Mouse (Mus musculus) heart, embryonic 13.5 days (tissue): ENCODE results near the gene Nrxn1. TPM values are rescaled to one million over a fixed set of nuclear protein-coding genes. Genes with fewer than 3 reads are reported as not detected.

Experiments
- ATAC-seq: fragments of 200-750 bp; cut with Nextera tagmentation; 2 replicates; pipeline ENCODE4 v1.8.0; 2017; ENCODE audit warnings: moderate TSS enrichment; ENCODE audit not compliant: insufficient number of reproducible peaks, low FRiP score, low TSS enrichment; ENCODE audit errors: extremely low read depth
- H3K27ac ChIP-seq: fragments of 300-500 bp; sonication (generic); replicated peaks from 2 replicates; pipeline ENCODE4 v1.5.1; 2015; ENCODE audit warnings: moderate library complexity, mild to moderate bottlenecking, inconsistent platforms
- H3K27me3 ChIP-seq: fragments of 300-500 bp; sonication (generic); replicated peaks from 2 replicates; pipeline ENCODE4 v1.6.1; 2015; ENCODE audit warnings: mild to moderate bottlenecking, inconsistent platforms
- H3K36me3 ChIP-seq: fragments of 300-500 bp; sonication (generic); 2 replicates; pipeline ENCODE4 v1.6.1; 2015; ENCODE audit warnings: mild to moderate bottlenecking, inconsistent platforms
- H3K4me1 ChIP-seq: fragments of 300-500 bp; sonication (generic); 2 replicates; pipeline ENCODE4 v1.6.1; 2015; ENCODE audit warnings: inconsistent platforms
- H3K4me2 ChIP-seq: fragments of 300-500 bp; sonication (generic); 2 replicates; pipeline ENCODE4 v1.6.1; 2015; ENCODE audit warnings: inconsistent platforms, mild to moderate bottlenecking, moderate library complexity
- H3K4me3 ChIP-seq: fragments of 300-500 bp; sonication (generic); 2 replicates; pipeline ENCODE4 v1.5.1; 2015; ENCODE audit warnings: moderate library complexity, mild to moderate bottlenecking, inconsistent platforms
- H3K9ac ChIP-seq: fragments of 300-500 bp; sonication (generic); 2 replicates; pipeline ENCODE4 v1.6.1; 2015; ENCODE audit warnings: inconsistent platforms, mild to moderate bottlenecking, moderate library complexity
- H3K9me3 ChIP-seq: fragments of 300-500 bp; sonication (generic); 2 replicates; pipeline ENCODE4 v1.6.1; 2016; ENCODE audit warnings: inconsistent platforms
- WGBS: fragments of 180-500 bp; shearing (Covaris S2); methylation state at CpG from one replicate; pipeline ENCODE4 v1.1.7; 2015; ENCODE audit warnings: mixed read lengths; 5-methylcytosine and 5-hydroxymethylcytosine counted together
- polyA plus RNA-seq: library from polyadenylated mRNA; unstranded; fragments of >200 nt; fragmentation: Nextera tagmentation; extraction: Ambion mirVana; gene quantifications from 2 replicates; pipeline ENCODE4 v1.2.1, GENCODE M21; 2015

The Nrxn1 gene
- polyA plus RNA-seq, 1 experiment from 2014 or later = 1.8 TPM

DNA sequence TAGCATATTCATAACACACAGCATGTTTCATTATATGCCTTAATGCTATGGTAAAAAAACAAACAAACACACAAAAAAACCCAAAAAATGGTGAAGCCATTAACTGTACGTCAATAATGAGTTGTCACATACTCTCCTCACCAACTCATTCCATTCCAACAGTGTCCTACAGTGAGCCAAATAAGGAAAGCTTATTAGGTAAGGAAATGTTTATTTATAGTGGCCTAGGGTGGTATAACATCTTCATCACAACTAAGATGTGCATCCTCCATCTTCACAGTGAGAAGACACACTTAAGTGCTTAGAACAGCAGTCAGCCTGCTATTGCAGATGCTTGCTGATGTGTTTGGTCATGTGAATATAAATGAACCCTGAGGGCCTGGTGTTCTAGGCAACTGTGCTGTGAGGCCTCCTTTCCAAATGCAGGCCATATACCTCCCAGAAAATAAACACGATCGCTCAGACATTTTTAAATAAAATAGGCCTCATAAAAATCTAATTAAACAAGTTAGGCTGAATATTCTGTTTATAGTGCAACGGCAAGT lies 454.6 kb downstream of the Nrxn1 start:
- Histone ChIP-seq H3K4me3 (no peak overlapping the region), H3K36me3 (no peaks in the 10 kb centered on the region), H3K27me3 (no peaks in the 10 kb centered on the region), H3K27ac (no peak overlapping the region), H3K9ac (no peak overlapping the region), H3K9me3 (no peaks in the 10 kb centered on the region), H3K4me2 (no peak overlapping the region), H3K4me1 (no peaks in the 10 kb centered on the region)
- 82% methylated on average over 4 of the region's 4 CpGs for WGBS
- ATAC-seq = no peak

DNA sequence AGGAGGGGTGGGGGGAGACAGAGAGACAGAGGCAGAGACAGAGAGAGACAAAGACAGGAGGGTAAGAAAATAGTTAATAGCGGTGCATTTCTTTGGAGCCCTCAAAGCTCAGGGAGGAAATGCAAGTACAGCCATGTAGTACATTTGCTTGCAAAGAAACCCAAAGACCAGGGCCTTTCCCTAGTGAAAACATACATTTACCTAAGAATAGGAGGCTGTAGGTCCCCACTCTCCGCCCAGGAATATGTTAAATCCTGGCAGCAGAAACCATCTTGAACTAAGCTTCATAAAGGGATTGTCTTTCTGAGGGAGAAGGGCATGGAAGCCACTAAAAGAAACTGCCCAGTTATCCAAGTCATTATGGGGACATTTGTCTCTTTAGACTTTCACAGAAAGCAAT lies 461.5 kb downstream of the Nrxn1 start:
- Histone ChIP-seq H3K9ac (no peak overlapping the region), H3K4me1 (no peaks in the 10 kb centered on the region), H3K4me2 (no peak overlapping the region), H3K9me3 (no peaks in the 10 kb centered on the region), H3K4me3 (no peak overlapping the region), H3K27ac (no peak overlapping the region), H3K27me3 (no peaks in the 10 kb centered on the region), H3K36me3 (no peaks in the 10 kb centered on the region)
- WGBS = 47% methylated on average over 2 of the region's 2 CpGs
- ATAC-seq = no peak

DNA sequence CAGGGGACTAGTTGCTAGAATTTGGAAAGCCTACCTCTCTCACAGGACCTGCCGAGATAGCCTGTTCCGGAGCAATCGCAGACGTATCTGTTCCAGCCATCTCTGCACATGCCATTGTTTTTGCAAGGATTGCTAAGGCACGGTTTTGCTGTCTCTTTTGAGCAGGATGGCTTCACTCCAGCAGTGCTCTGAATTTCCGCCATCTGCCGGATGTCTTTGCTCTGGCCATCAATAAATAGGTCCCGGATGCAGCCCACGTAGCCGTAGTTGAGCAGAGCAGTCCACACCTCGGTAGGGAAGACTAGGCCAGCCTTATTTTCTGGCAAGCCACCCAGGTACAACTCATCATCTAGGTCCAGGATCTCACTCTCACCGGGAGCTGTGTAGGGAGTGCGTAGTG lies 463.0 kb downstream of the Nrxn1 start:
- Histone ChIP-seq H3K9me3 (no peaks in the 10 kb centered on the region), H3K4me2 (no peak overlapping the region), H3K4me3 (no peak overlapping the region), H3K36me3 (no peaks in the 10 kb centered on the region), H3K4me1 (no peaks in the 10 kb centered on the region), H3K9ac (no peak overlapping the region), H3K27ac (no peak overlapping the region), H3K27me3 (no peaks in the 10 kb centered on the region)
- no peak for ATAC-seq
- WGBS = 58% methylated on average over 13 of the region's 13 CpGs

DNA sequence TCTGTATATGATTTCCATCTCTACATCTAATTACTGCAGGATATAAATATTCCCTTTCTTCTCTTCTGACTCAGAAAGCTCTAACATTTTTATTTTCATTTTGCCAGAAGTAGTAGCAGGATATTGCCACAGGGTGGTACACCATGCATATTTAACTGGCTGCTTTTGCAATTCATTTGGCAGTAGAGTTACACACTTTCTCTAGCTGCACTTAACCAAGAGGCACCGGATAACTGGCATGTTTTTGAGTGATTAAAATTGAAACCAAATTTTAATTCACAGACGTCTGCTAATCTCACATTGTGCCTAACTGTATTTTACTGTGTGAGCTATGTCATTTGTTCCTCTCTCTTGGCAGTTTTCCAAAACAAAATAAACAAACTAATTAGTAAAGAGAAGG lies 464.4 kb downstream of the Nrxn1 start:
- Histone ChIP-seq H3K4me2 (no peak overlapping the region), H3K36me3 (no peaks in the 10 kb centered on the region), H3K9me3 (no peaks in the 10 kb centered on the region), H3K9ac (no peak overlapping the region), H3K4me1 (no peaks in the 10 kb centered on the region), H3K27ac (no peak overlapping the region), H3K27me3 (no peaks in the 10 kb centered on the region), H3K4me3 (no peak overlapping the region)
- no peak for ATAC-seq
- 29% methylated on average over 2 of the region's 2 CpGs for WGBS

DNA sequence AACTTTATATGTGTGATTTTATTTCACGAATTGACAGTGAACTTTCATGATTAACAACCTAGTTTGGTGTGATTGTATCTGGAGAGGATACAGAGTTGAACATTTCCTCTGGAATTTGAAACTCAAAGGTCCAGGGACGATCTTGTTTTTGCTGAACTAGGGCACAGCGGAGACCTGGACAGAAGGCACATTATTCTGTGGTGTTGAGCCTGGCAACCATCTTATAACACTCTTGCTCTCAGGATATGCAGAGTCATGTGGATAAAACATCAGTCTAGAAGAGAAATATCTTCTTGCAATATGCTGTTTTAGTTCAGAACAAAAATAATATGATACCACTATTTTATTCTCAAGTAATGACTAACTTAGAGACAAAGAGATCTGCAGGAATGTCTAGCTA lies 464.9 kb downstream of the Nrxn1 start:
- no peak overlapping the region for H3K9ac ChIP-seq
- H3K36me3 ChIP-seq = no peaks in the 10 kb centered on the region
- H3K27me3 ChIP-seq = no peaks in the 10 kb centered on the region
- H3K9me3 ChIP-seq = no peaks in the 10 kb centered on the region
- H3K4me2 ChIP-seq = no peak overlapping the region
- 57% methylated on average over 3 of the region's 3 CpGs for WGBS
- no peak overlapping the region for H3K4me3 ChIP-seq
- ATAC-seq = no peak
- no peak overlapping the region for H3K27ac ChIP-seq
- H3K4me1 ChIP-seq = no peaks in the 10 kb centered on the region

DNA sequence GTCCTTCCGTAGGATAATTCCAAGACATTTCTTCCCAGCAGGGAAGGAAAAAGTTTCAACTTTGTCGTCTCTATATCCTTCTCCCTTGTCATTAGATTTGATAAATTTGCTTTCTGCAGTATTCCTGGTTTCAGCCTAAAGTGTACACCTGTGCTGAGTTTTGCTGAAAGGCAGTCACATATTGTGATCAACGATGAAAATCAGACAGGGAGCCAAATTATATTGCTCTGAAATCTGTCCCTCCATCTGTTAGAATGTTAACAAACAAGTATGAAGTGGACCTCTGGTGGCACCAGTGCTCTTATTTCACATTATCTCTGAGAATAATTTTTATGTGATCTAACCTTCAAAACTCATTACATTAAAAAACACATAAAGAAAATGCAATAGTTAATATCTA lies 465.5 kb downstream of the Nrxn1 start:
- H3K4me1 ChIP-seq = no peaks in the 10 kb centered on the region
- no peak overlapping the region for H3K4me2 ChIP-seq
- no peaks in the 10 kb centered on the region for H3K27me3 ChIP-seq
- WGBS = 66% methylated on average over 3 of the region's 3 CpGs
- ATAC-seq = no peak
- H3K9me3 ChIP-seq = no peaks in the 10 kb centered on the region
- no peaks in the 10 kb centered on the region for H3K36me3 ChIP-seq
- no peak overlapping the region for H3K9ac ChIP-seq
- H3K27ac ChIP-seq = no peak overlapping the region
- H3K4me3 ChIP-seq = no peak overlapping the region

DNA sequence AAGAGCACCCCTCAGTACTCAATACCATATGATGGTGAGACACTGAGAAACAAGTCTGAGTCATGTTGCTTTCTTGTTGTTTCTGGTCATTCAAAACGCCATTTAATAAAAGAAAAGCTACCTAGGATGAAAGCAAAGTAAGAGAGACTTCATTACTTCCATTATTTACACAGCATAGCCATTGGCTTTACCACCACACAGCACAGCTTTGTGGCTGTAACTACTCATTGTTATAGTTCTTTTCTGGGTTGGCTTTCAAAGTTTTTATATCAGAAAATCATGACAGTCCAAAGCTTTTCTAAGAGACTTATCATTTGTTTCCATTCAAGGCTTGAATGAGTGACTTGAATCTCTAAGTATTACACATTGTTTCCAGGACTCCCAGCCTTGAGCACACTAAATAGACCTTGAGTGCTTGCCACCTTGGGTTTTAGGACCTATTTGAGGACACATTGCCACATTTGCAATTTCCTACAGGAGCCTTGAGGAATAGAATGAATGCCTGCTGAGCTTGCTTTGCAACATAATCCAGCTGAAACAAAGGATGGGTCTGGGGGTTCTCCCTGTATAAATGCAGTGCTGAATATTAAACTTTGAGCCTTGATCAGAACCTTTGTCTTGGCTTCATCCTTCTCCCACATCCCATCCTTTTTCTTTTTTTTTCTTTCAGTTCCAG lies 468.1 kb downstream of the Nrxn1 start:
- 31% methylated on average over 1 of the region's 1 CpGs for WGBS
- H3K9ac ChIP-seq = no peak overlapping the region
- no peak overlapping the region for H3K4me2 ChIP-seq
- H3K36me3 ChIP-seq = no peaks in the 10 kb centered on the region
- H3K4me1 ChIP-seq = no peaks in the 10 kb centered on the region
- no peak overlapping the region for H3K27ac ChIP-seq
- H3K9me3 ChIP-seq = no peaks in the 10 kb centered on the region
- ATAC-seq = no peak
- no peaks in the 10 kb centered on the region for H3K27me3 ChIP-seq
- no peak overlapping the region for H3K4me3 ChIP-seq

DNA sequence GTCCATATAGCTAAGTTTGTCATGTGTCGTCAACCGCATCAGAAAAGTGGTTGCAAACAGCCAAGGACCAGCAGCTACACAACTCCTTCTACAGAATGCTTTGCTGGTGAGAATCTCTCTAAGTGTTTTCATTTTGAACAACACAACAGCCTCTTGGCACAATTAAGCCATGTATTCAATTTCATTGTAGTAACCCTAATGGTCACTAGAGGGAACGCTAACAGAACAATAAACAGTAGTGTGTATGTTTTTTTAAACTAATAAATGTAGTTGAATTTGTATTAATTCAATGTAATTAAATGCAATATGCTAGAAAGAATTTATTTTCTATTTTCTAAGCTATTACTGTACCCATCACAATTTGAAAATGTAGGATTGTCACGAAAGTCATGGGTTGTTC lies 471.0 kb downstream of the Nrxn1 start:
- H3K4me3 ChIP-seq = no peak overlapping the region
- no peak overlapping the region for H3K9ac ChIP-seq
- H3K36me3 ChIP-seq = no peaks in the 10 kb centered on the region
- H3K4me1 ChIP-seq = no peaks in the 10 kb centered on the region
- no peak overlapping the region for H3K27ac ChIP-seq
- no peaks in the 10 kb centered on the region for H3K9me3 ChIP-seq
- no peak overlapping the region for H3K4me2 ChIP-seq
- H3K27me3 ChIP-seq = no peaks in the 10 kb centered on the region
- ATAC-seq = no peak
- 73% methylated on average over 4 of the region's 4 CpGs for WGBS

DNA sequence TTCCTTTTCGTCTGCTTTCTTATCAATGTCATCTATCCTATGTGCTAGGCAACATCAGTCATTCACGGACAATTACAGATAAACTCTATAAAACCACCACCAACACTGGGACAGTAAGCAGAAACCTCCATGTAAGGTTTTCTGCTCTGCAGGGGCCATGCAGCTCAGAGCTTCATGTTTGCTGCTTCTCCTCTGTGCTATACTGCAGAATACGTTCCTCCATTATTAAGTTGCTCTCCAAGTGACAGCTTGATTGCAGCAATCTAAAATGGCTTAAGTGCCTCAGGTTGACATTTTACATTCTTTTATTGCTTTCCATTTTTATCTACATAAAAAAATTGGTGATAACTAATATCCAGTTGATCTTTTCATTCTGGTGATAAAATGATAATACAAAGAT lies 477.9 kb downstream of the Nrxn1 start:
- Histone ChIP-seq H3K27ac (no peak overlapping the region), H3K9me3 (no peaks in the 10 kb centered on the region), H3K9ac (no peak overlapping the region), H3K27me3 (no peaks in the 10 kb centered on the region), H3K4me2 (no peak overlapping the region), H3K4me3 (no peak overlapping the region), H3K36me3 (no peaks in the 10 kb centered on the region), H3K4me1 (no peaks in the 10 kb centered on the region)
- ATAC-seq = no peak
- 71% methylated on average over 3 of the region's 3 CpGs for WGBS

DNA sequence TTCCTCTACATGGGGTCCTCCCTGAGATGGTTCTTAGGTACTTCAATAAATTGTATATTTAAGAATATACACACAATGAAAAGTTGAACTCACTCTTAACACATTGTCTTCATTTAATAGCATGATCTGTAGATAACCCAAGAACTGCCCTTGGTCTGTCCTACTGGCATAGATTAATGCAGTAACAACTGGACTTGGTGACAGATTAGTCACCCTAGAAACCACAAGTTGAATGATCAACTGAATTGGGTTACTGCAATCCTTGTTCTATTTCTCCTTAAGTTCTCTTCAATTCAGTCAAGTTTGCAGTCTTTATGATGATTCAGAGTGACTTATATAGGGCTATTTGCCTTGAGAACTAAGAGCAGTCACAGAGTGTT lies 485.5 kb downstream of the Nrxn1 start:
- H3K9me3 ChIP-seq = no peaks in the 10 kb centered on the region
- no peak overlapping the region for H3K4me3 ChIP-seq
- H3K4me1 ChIP-seq = no peaks in the 10 kb centered on the region
- ATAC-seq = no peak
- H3K4me2 ChIP-seq = no peak overlapping the region
- H3K27me3 ChIP-seq = no peaks in the 10 kb centered on the region
- no peak overlapping the region for H3K9ac ChIP-seq
- no peak overlapping the region for H3K27ac ChIP-seq
- H3K36me3 ChIP-seq = no peaks in the 10 kb centered on the region

DNA sequence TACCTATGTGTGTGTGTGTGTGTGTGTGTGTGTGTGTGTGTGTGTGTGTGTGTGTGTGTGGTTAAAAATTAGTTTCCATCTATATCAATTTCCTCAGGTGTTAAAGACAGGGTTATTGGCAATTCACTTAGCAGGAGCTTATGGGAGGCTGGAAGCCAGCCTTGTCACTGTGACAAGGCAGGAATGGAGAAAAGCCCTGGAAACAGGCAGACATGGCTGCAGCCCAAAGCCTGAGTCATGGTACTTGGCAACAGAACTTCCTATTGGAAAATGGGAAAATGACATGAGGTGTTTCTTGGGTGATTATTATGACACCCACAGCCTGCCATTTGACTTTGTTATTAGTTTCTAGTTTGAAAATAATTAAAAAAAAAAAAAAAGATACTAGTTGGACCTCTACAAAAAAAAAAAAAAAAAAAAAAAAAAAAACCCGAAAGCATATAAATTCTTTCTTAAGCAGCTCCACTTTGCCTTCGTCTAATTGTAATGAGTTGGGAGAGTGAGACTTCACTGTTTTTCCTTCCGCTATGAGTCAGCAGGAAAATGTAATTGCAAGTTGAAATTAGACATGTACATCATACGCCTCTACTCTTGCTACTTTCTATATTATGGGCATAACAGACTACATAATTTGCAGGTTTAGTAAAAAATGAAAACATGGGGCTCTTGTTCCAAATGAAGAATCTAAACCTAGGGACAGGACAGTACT lies 486.0 kb downstream of the Nrxn1 start:
- no peak for ATAC-seq
- Histone ChIP-seq H3K9me3 (no peaks in the 10 kb centered on the region), H3K27me3 (no peaks in the 10 kb centered on the region), H3K36me3 (no peaks in the 10 kb centered on the region), H3K4me3 (no peak overlapping the region), H3K9ac (no peak overlapping the region), H3K4me2 (no peak overlapping the region), H3K27ac (no peak overlapping the region), H3K4me1 (no peaks in the 10 kb centered on the region)
- 76% methylated on average over 4 of the region's 4 CpGs for WGBS
